Mouse (Mus musculus) midbrain, postnatal 0 days (tissue): ENCODE measurements around the gene Sc5d. TPM values are rescaled to one million over a fixed set of nuclear protein-coding genes. Genes with fewer than 3 reads are reported as not detected.
A peak's percentile ranks its signal among the peaks of the same experiment; 100 is the strongest.

Experiments used
- ATAC-seq: fragments of 200-750 bp; cut with Nextera tagmentation; 2 replicates; pipeline ENCODE4 v1.8.0; 2017; ENCODE audit warnings: moderate number of reproducible peaks, mild to moderate bottlenecking, moderate TSS enrichment, moderate library complexity; ENCODE audit not compliant: low FRiP score
- DNase-seq: peaks from one replicate; pipeline ENCODE4 v3.0.0-alpha.2; 2015; ENCODE audit warnings: low spot score
- H3K27ac ChIP-seq: fragments of 300-500 bp; sonication (generic); 2 replicates; pipeline ENCODE4 v1.5.1; 2014; ENCODE audit warnings: low read depth, mild to moderate bottlenecking, low read length, mixed read lengths
- H3K27me3 ChIP-seq: fragments of 300-500 bp; sonication (generic); 2 replicates; pipeline ENCODE4 v1.6.1; 2014; ENCODE audit warnings: low read length, control low read depth, mixed read lengths; ENCODE audit not compliant: insufficient read depth
- H3K36me3 ChIP-seq: fragments of 300-500 bp; sonication (generic); 2 replicates; pipeline ENCODE4 v1.6.1; 2014; ENCODE audit warnings: low read length, control low read depth, mixed read lengths; ENCODE audit not compliant: insufficient read depth
- H3K4me1 ChIP-seq: fragments of 300-500 bp; sonication (generic); 2 replicates; pipeline ENCODE4 v1.6.1; 2014; ENCODE audit warnings: mild to moderate bottlenecking, control low read depth, antibody characterized with exemption, low read length, mixed read lengths; ENCODE audit not compliant: insufficient read depth
- H3K4me2 ChIP-seq: fragments of 300-500 bp; sonication (generic); 2 replicates; pipeline ENCODE4 v1.6.1; 2014; ENCODE audit warnings: low read depth, mild to moderate bottlenecking, low read length, mixed read lengths; ENCODE audit not compliant: poor library complexity, severe bottlenecking
- H3K4me3 ChIP-seq: fragments of 300-500 bp; sonication (generic); 2 replicates; pipeline ENCODE4 v1.5.1; 2014; ENCODE audit warnings: low read depth, mild to moderate bottlenecking, low read length, moderate library complexity
- H3K9ac ChIP-seq: fragments of 300-500 bp; sonication (generic); replicated peaks from 2 replicates; pipeline ENCODE4 v1.6.1; 2014; ENCODE audit warnings: mild to moderate bottlenecking, low read length, moderate library complexity, mixed read lengths; ENCODE audit not compliant: poor library complexity, severe bottlenecking
- H3K9me3 ChIP-seq: fragments of 300-500 bp; sonication (generic); 2 replicates; pipeline ENCODE4 v1.6.1; 2016; ENCODE audit warnings: low read length, control low read depth
- CTCF ChIP-seq: IDR thresholded peaks from 2 replicates; pipeline ENCODE4 v1.5.1; 2016; ENCODE audit warnings: antibody characterized with exemption, mild to moderate bottlenecking
- WGBS: fragments of 180-500 bp; shearing (Covaris S2); extraction: QIAGEN DNeasy Blood & Tissue Kit; methylation state at CpG from one replicate; pipeline ENCODE4 v1.1.7; 2014; 5-methylcytosine and 5-hydroxymethylcytosine counted together
- polyA plus RNA-seq: library from polyadenylated mRNA; unstranded; fragments of >200 nt; fragmentation: Nextera tagmentation; extraction: Ambion mirVana; gene quantifications from 2 replicates; pipeline ENCODE4 v1.2.1, GENCODE M21; 2015
- total RNA-seq: library from RNA; depleted of rRNA; stranded (reverse); fragments of >200 nt; gene quantifications from 2 replicates; pipeline ENCODE4 v1.2.3, GENCODE M21; 2014; rRNA removed

Sc5d gene
- 32.4 and 67.0 TPM in 2 replicates for total RNA-seq
- 63.7 and 70.3 TPM in 2 replicates for polyA plus RNA-seq

DNA sequence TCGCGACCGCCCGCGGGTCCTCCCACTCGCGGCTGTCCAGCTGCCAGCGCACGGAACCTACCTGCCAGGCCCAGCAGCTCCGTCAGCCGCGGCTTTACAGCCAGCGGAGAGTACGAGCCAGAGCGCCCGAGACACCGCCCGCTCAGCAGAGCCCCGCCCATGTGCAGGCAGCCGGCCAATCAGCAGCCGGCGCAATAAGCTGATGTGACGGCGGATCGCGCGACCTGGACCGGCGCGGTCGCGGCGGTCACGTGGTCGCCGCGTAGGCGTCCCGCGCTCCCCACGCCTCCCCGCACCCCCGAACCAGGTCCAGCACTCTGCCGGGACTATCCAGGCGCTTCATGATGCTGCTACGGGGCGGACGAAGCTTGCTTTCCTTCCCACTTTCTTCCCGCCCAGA lies at the start of gene Sc5d:
Sc5d (minus strand) TSS at position 112 of the 400 bp plus-strand sequence.
- ATAC-seq (peak; percentile 98), DNase-seq (peak; percentile 97)
- Histone ChIP-seq H3K4me3 (peak within 1 kb of the TSS; percentile 80), H3K27ac (peak within 1 kb of the TSS; percentile 77), H3K27me3 (no peaks in the 10 kb centered on the region), H3K4me1 (peaks cover 6% of the 10 kb centered on the region; the same call in 1 of the 2 replicates), H3K9me3 (no peaks in the 10 kb centered on the region), H3K36me3 (peaks cover 3% of the 10 kb centered on the region; the same call in 1 of the 2 replicates), H3K9ac (peak within 1 kb of the TSS; percentile 87), H3K4me2 (peak within 1 kb of the TSS; percentile 58)
- TF ChIP-seq CTCF = no peak
- WGBS = 0% methylated on average over 44 of the region's 49 CpGs

DNA sequence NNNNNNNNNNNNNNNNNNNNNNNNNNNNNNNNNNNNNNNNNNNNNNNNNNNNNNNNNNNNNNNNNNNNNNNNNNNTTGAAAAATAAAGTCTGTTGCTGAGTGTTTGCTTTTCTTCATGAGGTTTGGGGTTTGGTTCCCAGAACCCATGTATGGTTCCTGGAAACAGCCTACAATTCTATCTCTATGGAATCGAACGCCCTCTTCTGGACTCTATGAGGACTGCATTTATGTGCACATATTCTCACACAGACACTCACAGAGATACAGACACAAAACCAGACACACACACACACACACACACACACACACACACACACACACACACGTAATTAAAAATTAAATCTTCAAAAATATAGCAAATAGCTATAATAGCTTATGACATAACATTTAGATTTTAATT lies 47.3 kb upstream of the Sc5d start:
- Histone ChIP-seq H3K4me1 (no peaks in the 10 kb centered on the region), H3K36me3 (no peaks in the 10 kb centered on the region), H3K27ac (no peak overlapping the region), H3K27me3 (no peaks in the 10 kb centered on the region), H3K4me3 (no peak overlapping the region), H3K4me2 (no peak overlapping the region), H3K9me3 (no peaks in the 10 kb centered on the region), H3K9ac (no peak overlapping the region)
- no peak for DNase-seq
- TF ChIP-seq CTCF = no peak
- WGBS = 91% methylated on average over 3 of the region's 3 CpGs
- ATAC-seq = no peak

- no peak for TF ChIP-seq CTCF
- Histone ChIP-seq H3K36me3 (no peaks in the 10 kb centered on the region), H3K4me2 (no peak overlapping the region), H3K4me1 (no peaks in the 10 kb centered on the region), H3K4me3 (no peak overlapping the region), H3K9me3 (no peaks in the 10 kb centered on the region), H3K9ac (no peak overlapping the region), H3K27ac (no peak overlapping the region), H3K27me3 (no peaks in the 10 kb centered on the region)
- 83% methylated on average over 4 of the region's 4 CpGs for WGBS
- no peak for DNase-seq
- ATAC-seq = no peak
Measured at GRCm38 (mm10) chr9:42303894-42304293, 39.8 kb upstream of the Sc5d start.

GRCm38 (mm10) chr9:42301082-42301633 lies 37.1 kb upstream of the Sc5d start:
- Histone ChIP-seq H3K27ac (no peak overlapping the region), H3K9me3 (no peaks in the 10 kb centered on the region), H3K36me3 (no peaks in the 10 kb centered on the region), H3K27me3 (no peaks in the 10 kb centered on the region), H3K4me2 (no peak overlapping the region), H3K9ac (no peak overlapping the region), H3K4me3 (no peak overlapping the region), H3K4me1 (no peaks in the 10 kb centered on the region)
- TF ChIP-seq CTCF = no peak
- ATAC-seq (no peak), DNase-seq (no peak)
- 68% methylated on average over 6 of the region's 6 CpGs for WGBS

DNA sequence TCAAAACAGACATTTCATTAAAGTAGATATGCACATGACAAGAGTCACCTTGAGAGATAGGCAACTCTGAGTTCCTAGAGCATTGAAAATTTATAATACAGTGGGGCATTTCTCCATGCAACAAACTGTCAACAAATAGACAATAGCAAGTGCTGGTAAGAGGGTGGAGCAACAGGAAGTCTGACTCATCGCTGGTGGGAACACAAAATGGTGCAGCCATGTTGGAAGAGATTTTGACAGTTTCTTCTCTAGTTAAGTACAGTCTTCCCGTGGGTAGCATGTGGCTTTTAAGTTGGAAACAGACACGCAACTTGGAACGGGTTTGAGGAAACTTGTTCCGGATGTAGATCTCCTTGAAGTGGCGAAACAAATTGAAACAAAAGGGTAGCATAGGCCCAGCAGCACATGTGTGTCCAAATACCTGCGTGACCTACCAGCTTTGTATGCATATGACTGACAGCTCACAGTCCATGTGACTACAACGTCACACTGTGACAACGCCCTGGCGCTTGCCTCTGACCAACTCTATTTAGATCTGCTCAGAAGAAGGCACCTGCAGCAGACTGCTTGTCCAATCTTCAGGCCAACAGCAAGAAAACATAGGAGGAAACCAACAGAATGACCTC lies 32.4 kb upstream of the Sc5d start:
- Histone ChIP-seq H3K9me3 (no peaks in the 10 kb centered on the region), H3K9ac (no peak overlapping the region), H3K4me3 (no peak overlapping the region), H3K27ac (no peak overlapping the region), H3K4me2 (no peak overlapping the region), H3K27me3 (no peaks in the 10 kb centered on the region), H3K4me1 (no peaks in the 10 kb centered on the region), H3K36me3 (no peaks in the 10 kb centered on the region)
- DNase-seq (no peak), ATAC-seq (no peak)
- no peak for TF ChIP-seq CTCF
- WGBS = 95% methylated on average over 10 of the region's 10 CpGs

GRCm38 (mm10) chr9:42294131-42294530 lies 30.1 kb upstream of the Sc5d start:
- Histone ChIP-seq H3K4me3 (no peak overlapping the region), H3K4me1 (no peaks in the 10 kb centered on the region), H3K9ac (no peak overlapping the region), H3K4me2 (no peak overlapping the region), H3K9me3 (no peaks in the 10 kb centered on the region), H3K36me3 (no peaks in the 10 kb centered on the region), H3K27ac (no peak overlapping the region), H3K27me3 (no peaks in the 10 kb centered on the region)
- 75% methylated on average over 2 of the region's 2 CpGs for WGBS
- no peak for TF ChIP-seq CTCF
- DNase-seq = no peak
- no peak for ATAC-seq
